Mouse (Mus musculus): ENCODE measurements around the gene Prm3. TPM values are rescaled to one million over a fixed set of nuclear protein-coding genes. Genes with fewer than 3 reads are reported as not detected.

The Prm3 gene
- polyA plus RNA-seq, 1 experiment from 2014 or later: not detected

- Histone ChIP-seq H3K9me3 (ENCODE audit: low read length) (no peaks in the 10 kb centered on the region), H3K36me3 (ENCODE audit: insufficient read depth, low read length) (no peaks in the 10 kb centered on the region), H3K4me1 (ENCODE audit: insufficient read depth, low read depth, low read length) (peaks cover 10% of the 10 kb centered on the region; the same call in 1 of the 2 replicates), H3K9ac (replicated peaks; ENCODE audit: low read depth) (peak overlapping the region; percentile 69), H3K4me3 (ENCODE audit: low read depth, low read length) (peak overlapping the region; percentile 81), H3K27ac (ENCODE audit: low read length) (peak overlapping the region; percentile 96), H3K4me2 (replicated peaks; ENCODE audit: low read depth, low read length) (peak overlapping the region; percentile 98), H3K27me3 (replicated peaks; ENCODE audit: insufficient read depth, low read length) (no peaks in the 10 kb centered on the region)
- TF ChIP-seq EP300 (IDR thresholded peaks at IDR 0.05): no peak
- TF ChIP-seq CTCF (IDR thresholded peaks at IDR 0.05): peak; percentile 90
- ATAC-seq: peak; percentile 83
- whole genome bisulfite sequencing: under 1% methylated on average over 37 of the region's 55 CpGs
- DNase-seq (ENCODE audit: low spot score): peak; percentile 94
These were observed 5.8 kb downstream of the Prm3 start for GRCm38 (mm10) chr16:10784793-10785370.

DNA sequence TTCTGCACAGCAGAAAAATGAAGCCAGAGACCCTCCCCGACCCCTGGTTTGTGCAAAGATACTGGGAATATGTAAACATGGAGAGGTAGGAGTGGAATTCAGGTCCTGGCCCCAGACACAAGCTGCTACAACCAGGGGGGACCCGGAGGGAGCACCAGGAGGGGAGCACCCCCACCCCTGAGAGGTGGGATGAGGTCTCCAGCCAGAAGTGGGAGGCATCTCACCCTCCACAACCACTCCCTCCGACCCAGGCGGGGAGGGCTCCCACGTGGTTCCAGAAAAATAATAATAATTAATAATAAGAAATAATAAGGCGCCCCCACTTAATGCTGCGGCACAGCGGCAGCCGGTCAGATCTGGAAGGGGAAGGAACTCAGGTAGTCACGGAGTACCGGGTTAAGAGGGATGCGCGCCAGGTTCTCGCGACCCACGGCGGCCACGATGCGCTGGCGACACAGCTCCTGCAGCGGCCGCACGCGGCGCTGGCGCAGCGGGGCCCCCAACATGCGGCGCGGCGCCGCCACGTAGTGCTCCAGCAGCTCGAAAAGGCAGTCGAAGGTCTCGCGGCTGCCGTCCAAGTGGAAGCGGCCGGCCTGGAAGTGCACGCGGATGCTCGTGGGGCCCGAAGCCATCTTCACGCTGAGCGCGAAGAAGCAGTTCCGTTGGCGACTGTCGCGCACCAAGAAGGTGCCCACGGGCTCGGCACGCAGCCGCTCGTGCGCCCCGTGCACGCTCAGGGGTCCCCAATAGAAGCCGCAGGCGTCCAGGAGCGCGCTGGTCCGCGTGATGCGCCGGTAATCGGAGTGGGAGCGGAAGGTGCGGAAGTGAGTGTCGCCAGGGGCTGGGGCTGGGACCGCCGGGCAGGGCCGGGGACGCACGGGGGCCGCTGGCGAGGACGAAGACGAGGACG lies 6.6 kb downstream of the Prm3 start:
- Histone ChIP-seq H3K9ac (replicated peaks; ENCODE audit: low read depth) (peak overlapping the region; percentile 23), H3K9me3 (ENCODE audit: low read length) (no peaks in the 10 kb centered on the region), H3K4me1 (ENCODE audit: insufficient read depth, low read depth, low read length) (peaks cover 10% of the 10 kb centered on the region; the same call in 1 of the 2 replicates), H3K27me3 (replicated peaks; ENCODE audit: insufficient read depth, low read length) (no peaks in the 10 kb centered on the region), H3K4me2 (replicated peaks; ENCODE audit: low read depth, low read length) (peak overlapping the region; percentile 98), H3K4me3 (ENCODE audit: low read depth, low read length) (peak overlapping the region; percentile 81), H3K27ac (ENCODE audit: low read length) (peak overlapping the region; percentile 96; the same call in 1 of the 2 replicates), H3K36me3 (ENCODE audit: insufficient read depth, low read length) (no peaks in the 10 kb centered on the region)
- TF ChIP-seq CTCF (IDR thresholded peaks at IDR 0.05): peak; percentile 48
- TF ChIP-seq EP300 (IDR thresholded peaks at IDR 0.05): no peak
- peak; percentile 59 for DNase-seq (ENCODE audit: low spot score)
- no peak for ATAC-seq
- 1% methylated on average over 72 of the region's 81 CpGs for WGBS

GRCm38 (mm10) chr16:10783451-10783850 lies 7.3 kb downstream of the Prm3 start:
- ATAC-seq (no peak), DNase-seq (ENCODE audit: low spot score) (no peak)
- Histone ChIP-seq H3K27me3 (replicated peaks; ENCODE audit: insufficient read depth, low read length) (no peaks in the 10 kb centered on the region), H3K4me2 (replicated peaks; ENCODE audit: low read depth, low read length) (0 out of 2 replicates have a peak overlapping the region, but pooled peaks have one; percentile 98), H3K4me3 (ENCODE audit: low read depth, low read length) (peak overlapping the region; percentile 81; the same call in 1 of the 2 replicates), H3K36me3 (ENCODE audit: insufficient read depth, low read length) (no peaks in the 10 kb centered on the region), H3K27ac (ENCODE audit: low read length) (no peak overlapping the region), H3K9me3 (ENCODE audit: low read length) (no peaks in the 10 kb centered on the region), H3K9ac (replicated peaks; ENCODE audit: low read depth) (no peak overlapping the region), H3K4me1 (ENCODE audit: insufficient read depth, low read depth, low read length) (peaks cover 10% of the 10 kb centered on the region; the same call in 1 of the 2 replicates)
- TF ChIP-seq CTCF (IDR thresholded peaks at IDR 0.05) (no peak), EP300 (IDR thresholded peaks at IDR 0.05) (no peak)
- 53% methylated on average over 8 of the region's 8 CpGs for WGBS

DNA sequence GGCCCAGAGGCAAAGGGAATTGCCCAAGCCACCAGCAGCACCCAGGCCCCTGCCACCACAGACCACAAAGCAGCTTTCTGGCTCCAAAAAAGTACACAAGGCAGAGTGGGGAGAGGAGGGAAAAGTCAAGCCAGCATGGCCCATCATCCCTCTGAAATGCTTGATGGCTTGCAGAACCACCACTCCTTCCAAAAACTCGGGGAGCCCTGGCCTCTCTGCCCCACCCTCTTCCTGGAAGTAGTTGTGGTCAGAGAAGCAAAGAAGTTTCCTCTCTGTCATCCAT lies 7.6 kb downstream of the Prm3 start:
- Histone ChIP-seq H3K27me3 (replicated peaks; ENCODE audit: insufficient read depth, low read length) (no peaks in the 10 kb centered on the region), H3K4me1 (ENCODE audit: insufficient read depth, low read depth, low read length) (peaks cover 10% of the 10 kb centered on the region; the same call in 1 of the 2 replicates), H3K4me2 (replicated peaks; ENCODE audit: low read depth, low read length) (0 out of 2 replicates have a peak overlapping the region, but pooled peaks have one; percentile 98), H3K9ac (replicated peaks; ENCODE audit: low read depth) (no peak overlapping the region), H3K27ac (ENCODE audit: low read length) (no peak overlapping the region), H3K36me3 (ENCODE audit: insufficient read depth, low read length) (no peaks in the 10 kb centered on the region), H3K4me3 (ENCODE audit: low read depth, low read length) (no peak overlapping the region), H3K9me3 (ENCODE audit: low read length) (no peaks in the 10 kb centered on the region)
- TF ChIP-seq CTCF (IDR thresholded peaks at IDR 0.05) (no peak), EP300 (IDR thresholded peaks at IDR 0.05) (no peak)
- WGBS: 27% methylated on average over 1 of the region's 1 CpGs
- ATAC-seq: no peak
- peak; percentile 35 for DNase-seq (ENCODE audit: low spot score)

- Histone ChIP-seq H3K4me2 (replicated peaks; ENCODE audit: low read depth, low read length) (0 out of 2 replicates have a peak overlapping the region, but pooled peaks have one; percentile 98), H3K4me3 (ENCODE audit: low read depth, low read length) (no peak overlapping the region), H3K9me3 (ENCODE audit: low read length) (no peaks in the 10 kb centered on the region), H3K27ac (ENCODE audit: low read length) (no peak overlapping the region), H3K4me1 (ENCODE audit: insufficient read depth, low read depth, low read length) (peaks cover 10% of the 10 kb centered on the region; the same call in 1 of the 2 replicates), H3K9ac (replicated peaks; ENCODE audit: low read depth) (no peak overlapping the region), H3K27me3 (replicated peaks; ENCODE audit: insufficient read depth, low read length) (no peaks in the 10 kb centered on the region), H3K36me3 (ENCODE audit: insufficient read depth, low read length) (no peaks in the 10 kb centered on the region)
- ATAC-seq (no peak), DNase-seq (ENCODE audit: low spot score) (no peak)
- 54% methylated on average over 6 of the region's 6 CpGs for WGBS
- TF ChIP-seq CTCF (IDR thresholded peaks at IDR 0.05) (no peak), EP300 (IDR thresholded peaks at IDR 0.05) (no peak)
These were observed 8.2 kb downstream of the Prm3 start for GRCm38 (mm10) chr16:10782377-10783151.

All from lung, postnatal 0 days (tissue).